Mouse (Mus musculus): ENCODE data around the gene Rfx8.
"Not testable (repeated sequence)": the region's sequence is repeated elsewhere in the genome, so short reads cannot be mapped to it uniquely, and the experiment has no call there.

The Rfx8 gene

GRCm38 (mm10) chr1:39691974-39692373 lies 28.8 kb downstream of the Rfx8 start:
- DNase-seq (ENCODE audit: low spot score), result no peak

- no peak for DNase-seq (ENCODE audit: low spot score)
These were observed 29.7 kb downstream of the Rfx8 start for GRCm38 (mm10) chr1:39691061-39691460.

DNA sequence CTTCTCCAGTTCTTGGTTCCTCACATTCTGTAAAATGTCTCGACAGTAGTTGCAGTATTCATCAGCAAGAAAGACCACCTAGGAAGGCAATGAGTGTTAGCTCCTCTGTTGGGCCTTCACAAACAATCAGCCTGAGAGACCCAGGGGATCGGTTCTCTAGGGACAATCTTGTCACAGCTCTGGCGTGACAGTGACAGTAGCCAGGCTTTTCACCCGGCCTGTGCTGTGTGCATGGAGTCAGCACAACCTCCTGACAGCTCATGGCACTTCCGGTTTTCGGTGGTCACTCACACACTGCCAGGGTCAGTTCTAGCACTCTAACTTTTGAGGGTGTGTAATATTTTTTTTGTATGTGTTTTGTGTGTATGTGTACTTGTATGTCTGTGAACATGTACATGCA lies 32.2 kb downstream of the Rfx8 start:
- no peak for DNase-seq (ENCODE audit: low spot score)

- no peak for DNase-seq (ENCODE audit: low spot score)
These were observed 33.5 kb downstream of the Rfx8 start for GRCm38 (mm10) chr1:39687279-39687678.

DNA sequence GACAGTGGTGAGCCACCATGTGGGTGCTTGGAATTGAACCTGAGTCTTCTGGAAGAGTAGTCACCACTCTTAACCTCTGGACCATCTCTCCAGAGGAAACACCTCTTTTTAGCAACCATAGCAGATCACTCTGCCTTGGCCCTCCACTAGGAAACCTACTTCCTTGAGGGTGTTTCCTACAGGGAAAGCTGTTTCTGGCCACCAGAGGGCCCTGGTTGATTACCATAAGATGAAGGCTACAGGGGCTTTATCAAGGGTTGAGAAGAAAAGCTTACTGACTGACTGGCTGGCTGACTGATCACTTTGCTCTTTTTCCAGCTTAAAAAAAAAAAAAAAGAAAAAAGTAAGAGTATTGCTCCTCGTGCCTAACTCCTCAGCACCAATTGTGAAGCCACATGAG lies 35.0 kb downstream of the Rfx8 start:
- peak; percentile 79 for DNase-seq (ENCODE audit: low spot score)

GRCm38 (mm10) chr1:39681638-39682037 lies 39.2 kb downstream of the Rfx8 start:
- no peak for DNase-seq (ENCODE audit: low spot score)

DNA sequence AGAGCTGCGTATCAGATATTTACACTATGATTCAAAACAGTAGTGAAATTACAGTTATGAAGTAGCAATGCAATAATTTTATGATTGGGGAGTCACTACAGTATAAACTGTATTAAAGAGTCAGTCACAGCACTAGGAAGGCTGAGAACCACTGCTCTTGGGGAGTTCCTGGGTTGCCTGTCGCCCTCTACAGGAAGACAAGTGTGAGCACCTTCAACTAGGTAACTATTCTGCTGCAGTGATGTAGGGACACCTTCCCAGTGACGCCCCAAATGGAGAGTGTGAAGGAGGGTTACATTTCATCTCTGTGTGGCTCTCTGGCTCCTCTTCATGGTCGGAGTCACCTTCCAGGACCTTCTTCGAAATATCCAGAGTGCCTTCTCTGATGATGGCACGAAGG lies 40.3 kb downstream of the Rfx8 start:
- no peak for DNase-seq (ENCODE audit: low spot score)

DNA sequence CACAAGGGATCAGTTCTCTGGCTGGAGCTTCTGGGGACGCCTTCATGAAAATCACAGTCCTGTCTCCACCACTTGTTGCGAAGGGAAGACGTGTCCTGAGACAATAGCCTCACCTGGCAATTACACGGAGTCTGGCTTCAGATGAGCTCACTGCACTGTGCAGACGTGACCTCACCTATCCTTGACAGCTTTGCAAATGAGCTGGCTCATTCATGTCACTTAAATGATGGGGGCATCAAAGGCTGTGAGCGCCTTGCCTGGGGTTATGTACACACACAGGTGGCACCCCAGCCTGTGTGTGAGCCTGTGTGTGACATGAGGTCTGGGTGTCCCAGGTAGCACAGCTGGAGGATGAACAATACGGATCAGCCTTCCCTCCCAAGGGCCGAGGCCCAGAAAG lies 41.9 kb downstream of the Rfx8 start:
- no peak for DNase-seq (ENCODE audit: low spot score)

DNA sequence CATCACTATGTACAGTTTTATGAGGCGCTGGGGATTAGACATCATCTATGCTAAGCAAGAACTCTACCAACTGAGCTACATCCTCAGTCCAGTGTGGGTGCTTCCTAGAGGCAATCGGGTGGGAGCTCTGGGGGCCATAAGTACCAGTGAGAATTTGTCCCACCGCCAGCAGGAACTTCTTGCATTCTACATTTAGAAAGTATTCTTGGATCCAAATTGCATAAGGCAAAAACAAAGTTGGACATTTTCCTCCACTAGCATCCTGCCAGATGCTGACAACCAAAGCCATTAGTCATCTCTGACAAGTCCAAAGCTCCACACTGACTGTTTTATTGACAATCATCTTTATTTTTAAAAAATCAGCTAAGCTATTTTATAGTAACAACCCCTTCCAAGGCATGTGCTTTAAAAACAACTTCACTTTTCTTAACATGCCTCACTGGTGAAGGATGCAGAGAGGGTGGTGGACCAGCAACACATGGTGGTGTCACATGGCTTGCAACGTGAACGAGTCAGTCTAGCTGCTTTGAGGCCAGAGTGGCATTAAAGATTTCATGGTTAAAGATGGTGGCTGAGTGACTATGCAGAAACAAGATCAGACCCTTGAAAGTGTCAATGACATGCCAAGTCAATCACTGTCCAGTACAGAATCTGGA lies 44.4 kb downstream of the Rfx8 start:
- no peak for DNase-seq (ENCODE audit: low spot score)

GRCm38 (mm10) chr1:39672362-39673105 lies 48.3 kb downstream of the Rfx8 start:
- no peak for DNase-seq (ENCODE audit: low spot score)

GRCm38 (mm10) chr1:39670211-39670935 lies 50.4 kb downstream of the Rfx8 start:
- DNase-seq (ENCODE audit: low spot score), result no peak

DNA sequence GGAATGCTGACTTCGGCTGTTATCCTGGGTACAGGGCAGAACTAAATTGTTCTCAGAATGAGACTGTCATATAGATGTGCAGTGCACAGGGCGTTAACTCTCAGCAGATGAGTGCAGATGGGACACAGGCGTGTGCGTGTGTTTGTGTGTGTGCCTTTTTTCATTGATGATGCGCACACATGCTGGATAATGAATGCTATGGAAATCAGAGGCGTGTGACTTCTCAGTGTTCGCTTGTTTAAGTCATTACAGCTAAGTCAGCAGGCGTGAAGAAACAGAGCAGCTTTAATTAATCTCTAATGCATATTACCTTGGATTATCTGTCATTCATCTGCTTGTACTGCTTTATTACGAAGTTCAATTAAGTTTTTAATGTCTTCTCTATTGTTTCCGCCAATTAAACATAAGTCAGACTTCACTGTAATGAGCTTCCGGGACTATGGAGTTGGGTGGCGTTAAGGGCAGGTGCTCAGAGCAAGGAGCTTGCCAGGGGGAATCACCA lies 54.0 kb downstream of the Rfx8 start:
- no peak for DNase-seq (ENCODE audit: low spot score)

DNA sequence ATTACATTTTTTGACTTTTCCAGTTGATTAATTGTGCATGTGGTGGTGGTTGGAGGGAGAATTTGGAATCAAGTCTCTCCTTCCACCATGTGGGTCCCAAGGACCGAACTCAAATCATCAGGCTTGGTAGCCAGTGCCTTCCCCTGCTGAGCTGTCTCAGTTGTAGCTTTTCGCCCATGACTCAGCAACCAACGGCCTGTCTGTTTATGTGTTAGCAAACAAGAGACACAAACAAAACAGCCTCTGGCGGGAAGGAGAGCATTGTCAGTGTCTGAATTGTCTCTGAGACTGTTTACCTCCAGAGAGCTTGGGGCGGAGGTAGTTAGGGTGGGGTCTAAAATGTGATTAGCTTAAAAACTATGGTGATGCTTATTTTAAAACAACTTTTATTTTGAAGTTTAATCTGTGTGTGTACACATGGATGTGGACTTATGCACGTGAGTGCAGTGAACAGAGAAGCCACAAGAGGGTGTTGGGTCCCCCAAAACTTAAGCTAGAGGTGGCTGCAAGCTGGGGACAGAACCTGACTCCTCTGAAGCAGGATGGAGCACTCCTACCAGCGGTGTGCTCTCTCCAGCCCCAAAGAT lies 56.7 kb downstream of the Rfx8 start:
- no peak for DNase-seq (ENCODE audit: low spot score)

DNA sequence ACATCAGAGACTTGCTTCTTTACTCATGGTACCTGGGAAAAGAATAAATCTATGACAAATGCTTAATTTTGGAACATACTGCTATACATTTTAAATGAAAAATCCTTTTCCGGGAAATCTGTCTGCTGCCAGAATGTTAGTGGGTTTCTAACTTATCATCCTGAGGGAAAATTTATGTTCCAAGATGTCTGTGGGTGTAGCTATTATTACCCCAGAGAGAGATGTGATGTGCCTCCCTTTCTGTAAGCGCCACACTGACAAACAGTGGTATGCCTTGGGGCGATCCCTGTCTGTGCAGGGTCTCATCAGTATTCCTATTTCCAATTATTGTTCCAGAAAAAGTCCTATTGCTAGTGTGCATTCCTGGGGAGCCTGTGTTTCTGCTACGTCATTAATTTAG lies 57.7 kb downstream of the Rfx8 start:
- DNase-seq (ENCODE audit: low spot score), result no peak

DNA sequence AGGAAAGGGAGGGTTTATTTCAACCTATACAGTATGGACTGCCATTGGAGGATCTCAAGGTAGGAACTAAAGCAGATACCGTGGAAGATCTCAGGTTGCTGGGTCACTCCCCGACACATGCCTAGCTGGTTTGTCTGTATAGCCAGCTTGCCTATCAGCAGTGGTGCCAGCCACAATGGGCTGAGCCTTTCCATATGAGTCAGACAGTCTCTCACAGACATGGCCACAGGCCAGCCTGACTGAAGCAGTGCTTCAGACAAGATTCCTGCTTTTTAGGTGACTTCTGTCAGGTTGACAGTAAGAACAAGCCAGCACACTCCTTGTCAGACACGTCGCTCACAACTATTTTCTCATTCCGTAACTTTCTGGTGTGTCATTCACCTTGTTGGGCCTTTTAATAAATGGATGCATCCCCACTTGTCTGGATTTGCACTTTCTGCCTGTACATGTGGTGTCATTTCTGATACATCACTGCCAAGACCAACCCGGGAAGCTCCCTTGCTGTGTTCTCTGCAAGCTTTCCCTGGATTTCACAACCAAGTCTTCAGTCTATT lies 63.7 kb downstream of the Rfx8 start:
- DNase-seq (ENCODE audit: low spot score), result no peak

DNA sequence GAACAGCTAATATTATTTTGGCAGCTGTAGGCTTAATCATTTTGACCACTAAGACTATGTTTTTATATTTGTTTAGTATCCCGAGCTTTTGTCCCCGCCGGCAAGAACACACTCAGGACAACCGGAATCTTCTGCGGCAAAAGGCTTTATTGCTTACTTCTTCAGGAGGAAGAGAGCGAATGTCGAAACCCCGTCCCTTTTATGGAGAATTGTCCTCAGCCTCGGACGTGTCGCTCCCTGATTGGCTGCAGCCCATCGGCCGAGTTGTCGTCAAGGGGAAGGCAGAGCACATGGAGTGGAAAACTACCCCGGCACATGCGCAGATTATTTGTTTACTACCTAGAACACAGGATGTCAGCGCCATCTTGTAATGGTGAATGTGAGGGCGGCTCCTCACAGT lies 65.9 kb downstream of the Rfx8 start:
- DNase-seq (ENCODE audit: low spot score), result not testable (repeated sequence)

GRCm38 (mm10) chr1:39653028-39653427 lies 67.8 kb downstream of the Rfx8 start:
- DNase-seq (ENCODE audit: low spot score), result no peak

DNA sequence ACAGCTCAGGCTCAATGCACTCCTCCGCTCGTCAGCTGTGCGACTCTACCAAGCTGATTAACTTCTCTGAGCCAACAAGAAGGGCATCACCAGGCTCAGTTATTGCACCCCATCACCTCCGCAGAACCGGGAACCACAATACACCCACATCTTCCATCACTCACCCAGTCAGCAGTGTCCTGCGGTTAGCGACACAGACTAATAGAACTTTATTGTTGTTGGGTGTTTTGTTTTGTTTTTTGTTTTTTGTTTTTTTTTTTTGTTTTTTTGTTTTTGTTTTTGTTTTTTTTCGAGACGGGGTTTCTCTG lies 69.6 kb downstream of the Rfx8 start, which contains the start of gene Creg2:
Gene Creg2, minus strand, starts transcription at position 234 of the 308 bp plus-strand sequence.
- DNase-seq (ENCODE audit: low spot score), result no peak

DNA sequence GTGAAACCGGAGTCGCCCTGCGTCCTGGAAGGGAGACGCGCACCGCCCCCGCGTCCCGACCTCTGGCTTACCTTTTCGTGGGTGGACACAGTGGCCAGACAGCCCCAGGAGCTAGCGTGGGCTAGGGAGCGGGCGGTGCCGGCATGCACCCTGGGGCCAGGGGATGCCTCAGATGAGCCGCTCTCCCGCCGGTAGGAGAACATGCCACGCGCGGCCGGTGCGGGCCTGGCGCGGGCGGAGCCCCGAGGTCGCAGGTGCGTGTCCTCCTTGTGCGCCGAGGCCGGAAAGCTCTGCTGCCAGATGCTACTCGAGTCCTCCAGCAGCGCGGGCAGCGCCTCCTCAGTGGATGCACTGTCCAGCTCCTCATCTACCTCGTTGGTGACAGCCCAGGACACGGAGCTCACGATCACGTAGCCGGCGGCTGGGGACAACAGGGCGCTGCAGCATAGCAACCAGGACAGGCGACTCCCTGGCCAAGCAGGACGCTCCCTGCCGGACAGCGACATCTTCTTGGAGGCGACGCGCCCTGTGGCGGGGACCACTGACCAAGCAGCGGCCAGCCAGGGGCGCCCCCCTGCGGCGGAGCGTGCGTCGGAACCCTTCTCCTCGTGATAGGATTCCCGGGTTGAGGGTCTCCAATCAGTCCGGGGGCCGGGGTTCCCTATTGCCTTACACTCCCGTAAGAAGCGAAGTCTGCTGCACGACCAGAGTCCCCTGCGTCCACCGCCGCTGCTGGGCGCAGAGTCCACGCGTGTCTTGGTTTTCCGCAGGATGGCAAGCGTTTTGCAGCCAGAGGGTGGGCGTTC lies 70.2 kb downstream of the Rfx8 start:
- peak; percentile 92 for DNase-seq (ENCODE audit: low spot score)

DNA sequence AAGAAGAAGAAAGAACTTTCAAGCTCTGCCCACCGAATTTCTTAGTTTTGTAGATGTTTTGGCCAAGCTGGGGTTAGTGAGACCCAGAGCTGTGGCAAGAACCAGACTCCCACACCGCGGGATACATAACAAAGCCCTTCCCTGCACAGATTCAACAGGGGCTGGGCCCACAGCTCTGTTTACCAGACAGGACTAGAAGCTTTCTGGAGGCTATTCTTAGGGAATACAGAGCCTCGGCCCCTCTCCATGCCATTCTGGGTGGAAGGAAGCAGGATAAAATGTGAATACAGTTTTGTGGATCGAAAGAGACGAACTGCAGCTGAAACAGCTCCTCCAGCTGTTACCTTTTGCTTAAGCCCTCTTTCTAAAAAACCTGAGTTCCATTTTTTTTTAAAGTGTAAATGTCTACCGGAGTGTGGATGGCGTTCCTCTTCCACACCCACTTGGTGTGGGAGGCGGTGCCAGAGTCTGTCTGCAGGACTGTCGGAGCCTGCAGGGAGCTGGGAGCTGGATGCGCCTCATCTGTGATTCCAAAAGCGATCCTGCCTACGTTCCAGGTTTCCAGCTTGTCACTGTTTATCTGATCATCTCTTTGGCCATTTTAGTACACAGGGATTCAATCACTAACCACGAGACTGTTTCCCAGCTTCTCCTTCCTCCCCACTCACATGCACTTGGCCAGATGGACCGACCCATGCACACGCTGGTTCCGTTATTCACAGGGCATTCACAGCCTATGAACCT lies 70.9 kb downstream of the Rfx8 start:
- DNase-seq (ENCODE audit: low spot score), result peak; percentile 36

GRCm38 (mm10) chr1:39648584-39648983 lies 72.2 kb downstream of the Rfx8 start:
- DNase-seq (ENCODE audit: low spot score), result no peak
